Comparison of ENCODE assay signal across 28 mouse cellular contexts in the genomic region with DNA sequence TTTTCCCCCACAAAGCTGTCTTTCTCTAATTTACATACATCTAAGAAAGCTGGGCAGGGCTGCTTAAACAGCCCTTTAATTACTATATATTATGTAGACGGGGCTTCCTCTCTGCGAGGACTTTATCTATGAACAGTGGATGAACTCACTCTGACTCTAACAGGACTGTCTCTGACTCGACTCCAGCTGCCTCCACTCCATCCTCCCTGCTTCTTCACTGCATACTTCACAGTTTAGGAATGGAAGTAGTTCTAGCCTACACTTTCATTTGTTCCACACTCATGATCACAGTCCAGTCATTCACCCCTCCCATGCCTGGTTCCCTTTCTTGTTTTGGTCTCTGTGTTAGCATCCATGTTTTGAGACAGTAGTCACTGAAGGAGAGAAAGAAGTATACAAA.
"Had no signal": no experiment of that assay in that cellular context is flagged by ENCODE, and none has a peak within 500 bp of the region (broad histone marks: within the 10 kb centered on the region; RNA-seq: fewer than 3 reads in every experiment).

No protein-coding gene starts in this region.

- H3K9me3 ChIP-seq: embryonic facial prominence, embryonic 10.5 days; embryonic facial prominence, embryonic 12.5 days; embryonic facial prominence, embryonic 13.5 days; embryonic facial prominence, embryonic 15.5 days; forebrain, embryonic 10.5 days; forebrain, embryonic 12.5 days; forebrain, embryonic 13.5 days; forebrain, embryonic 15.5 days had no signal

- H3K4me1 ChIP-seq: embryonic facial prominence, embryonic 10.5 days; embryonic facial prominence, embryonic 12.5 days; embryonic facial prominence, embryonic 13.5 days; embryonic facial prominence, embryonic 15.5 days; forebrain, embryonic 10.5 days; forebrain, embryonic 12.5 days; forebrain, embryonic 13.5 days; forebrain, embryonic 15.5 days had no signal

- H3K9ac ChIP-seq: embryonic facial prominence, embryonic 12.5 days; embryonic facial prominence, embryonic 13.5 days; embryonic facial prominence, embryonic 15.5 days; forebrain, embryonic 12.5 days; forebrain, embryonic 13.5 days; forebrain, embryonic 15.5 days; forebrain, postnatal 0 days had no signal

- DNase-seq: cerebellum, adult 2 months; cerebellum, adult 8-10 months; cerebellum, adult 9-10 months; cerebellum, adult 9-11 months; cerebellum, postnatal 10 days; cerebellum, postnatal 14 days; cerebellum, postnatal 25 days; cerebellum, postnatal 36 days; embryo, embryonic 11 days; forebrain, postnatal 0 days; gastrocnemius, adult 2 months; gastrocnemius, postnatal 10 days; gastrocnemius, postnatal 14 days; gastrocnemius, postnatal 25 days; gastrocnemius, postnatal 36 days; heart, adult 11 months; heart, adult 18-20 months had no signal

- ATAC-seq: forebrain, embryonic 13.5 days; forebrain, embryonic 14.5 days; forebrain, embryonic 15.5 days; forebrain, embryonic 16.5 days; forebrain, postnatal 0 days had no signal

- H3K27me3 ChIP-seq: embryonic facial prominence, embryonic 12.5 days; embryonic facial prominence, embryonic 13.5 days; embryonic facial prominence, embryonic 15.5 days; forebrain, embryonic 12.5 days; forebrain, embryonic 13.5 days; forebrain, embryonic 15.5 days had no signal

- H3K4me2 ChIP-seq: embryonic facial prominence, embryonic 12.5 days; embryonic facial prominence, embryonic 13.5 days; embryonic facial prominence, embryonic 15.5 days; forebrain, embryonic 12.5 days; forebrain, embryonic 13.5 days; forebrain, embryonic 15.5 days had no signal

- H3K4me3 ChIP-seq: embryonic facial prominence, embryonic 10.5 days; embryonic facial prominence, embryonic 12.5 days; embryonic facial prominence, embryonic 13.5 days; embryonic facial prominence, embryonic 15.5 days; erythroblast, embryonic 14.5 days; forebrain, embryonic 10.5 days; forebrain, embryonic 12.5 days; forebrain, embryonic 13.5 days; forebrain, embryonic 15.5 days; gastrocnemius, adult 2 months had no signal

- H3K36me3 ChIP-seq: embryonic facial prominence, embryonic 10.5 days; embryonic facial prominence, embryonic 12.5 days; embryonic facial prominence, embryonic 13.5 days; embryonic facial prominence, embryonic 15.5 days; forebrain, embryonic 10.5 days; forebrain, embryonic 12.5 days; forebrain, embryonic 15.5 days had no signal

- H3K27ac ChIP-seq: embryonic facial prominence, embryonic 10.5 days; embryonic facial prominence, embryonic 12.5 days; embryonic facial prominence, embryonic 13.5 days; embryonic facial prominence, embryonic 15.5 days; forebrain, embryonic 10.5 days; forebrain, embryonic 12.5 days; forebrain, embryonic 13.5 days; forebrain, embryonic 15.5 days; gastrocnemius, adult 2 months had no signal
